ENCODE assay signal across 10 mouse cellular contexts in the genomic region with DNA sequence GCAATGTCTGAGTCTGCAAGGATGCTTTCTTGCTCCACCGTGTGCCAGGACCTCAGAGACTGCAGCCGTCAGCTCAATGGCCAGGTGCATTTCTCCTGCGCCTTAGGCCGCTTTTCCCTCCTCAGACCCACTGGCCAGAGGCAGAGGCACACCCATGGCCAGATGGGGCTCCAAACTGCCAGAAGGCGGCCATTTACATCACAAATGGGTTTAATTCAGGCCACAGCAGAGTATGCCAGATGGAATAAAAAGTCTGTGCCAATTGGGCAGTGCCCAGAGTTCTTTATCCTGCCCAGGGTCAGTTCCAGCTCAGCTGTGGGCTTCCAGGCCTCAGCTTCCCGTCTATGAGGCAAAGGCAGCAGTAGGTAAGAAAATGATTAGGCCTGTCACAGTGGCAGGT. TPM values are rescaled to one million over a fixed set of nuclear protein-coding genes. Genes with fewer than 3 reads are reported as not detected.
DNase-seq lines count a peak whose midpoint lies in the region; ATAC-seq and TF ChIP-seq lines count a peak whose summit lies in the region.
"Had no signal": no experiment of that assay in that cellular context is flagged by ENCODE, and none has a peak within 500 bp of the region (broad histone marks: within the 10 kb centered on the region; RNA-seq: fewer than 3 reads in every experiment).

No protein-coding gene starts in this region.

- peak overlapping the region; percentile 64 for H3K27ac ChIP-seq in forebrain, embryonic 14.5 days (ENCODE audit: low read depth, low read length)
- no peak overlapping the region for H3K27ac ChIP-seq in forebrain, embryonic 10.5 days
- H3K27ac ChIP-seq in forebrain, postnatal 0 days (ENCODE audit: low read depth, low read length): no peak overlapping the region

- H3K4me2 ChIP-seq in forebrain, embryonic 14.5 days (ENCODE audit: low read length): no peak overlapping the region
- H3K4me2 ChIP-seq in forebrain, postnatal 0 days (ENCODE audit: low read depth): no peak overlapping the region

- ATAC-seq in forebrain, embryonic 14.5 days: peak; percentile 64
- ATAC-seq in forebrain, postnatal 0 days: peak; percentile 76

- WGBS in forebrain, embryonic 14.5 days: 64% methylated on average over 6 of the region's 6 CpGs
- 88% methylated on average over 6 of the region's 6 CpGs for WGBS in forebrain, embryonic 10.5 days
- WGBS in forebrain, postnatal 0 days: 41% methylated on average over 6 of the region's 6 CpGs

- TF ChIP-seq CTCF in forebrain, postnatal 0 days (IDR thresholded peaks at IDR 0.05; ENCODE audit: low read depth): no peak

- no peaks in the 10 kb centered on the region for H3K27me3 ChIP-seq in forebrain, embryonic 14.5 days (replicated peaks; ENCODE audit: control insufficient read depth, insufficient read depth, low read length)
- H3K27me3 ChIP-seq in forebrain, embryonic 10.5 days (ENCODE audit: poor library complexity, severe bottlenecking): no peaks in the 10 kb centered on the region
- no peaks in the 10 kb centered on the region for H3K27me3 ChIP-seq in forebrain, postnatal 0 days (ENCODE audit: insufficient read depth, low read length)

- intact Hi-C loops in left cerebral cortex, postnatal 14 days (cut with DNase I): no loop called here

- no peaks in the 10 kb centered on the region for H3K9me3 ChIP-seq in forebrain, embryonic 14.5 days (replicated peaks; ENCODE audit: control insufficient read depth, low read length)
- no peaks in the 10 kb centered on the region for H3K9me3 ChIP-seq in forebrain, embryonic 10.5 days
- H3K9me3 ChIP-seq in forebrain, postnatal 0 days (ENCODE audit: low read length): no peaks in the 10 kb centered on the region

- H3K4me1 ChIP-seq in forebrain, embryonic 14.5 days (ENCODE audit: control insufficient read depth, insufficient read depth, low read length): no peaks in the 10 kb centered on the region
- no peaks in the 10 kb centered on the region for H3K4me1 ChIP-seq in forebrain, embryonic 10.5 days
- H3K4me1 ChIP-seq in forebrain, postnatal 0 days (ENCODE audit: insufficient read depth): no peaks in the 10 kb centered on the region

- H3K9ac ChIP-seq in forebrain, embryonic 14.5 days (ENCODE audit: low read length): no peak overlapping the region
- no peak overlapping the region for H3K9ac ChIP-seq in forebrain, postnatal 0 days

- H3K36me3 ChIP-seq in forebrain, embryonic 14.5 days (ENCODE audit: control insufficient read depth, insufficient read depth, low read length): peaks cover 91% of the 10 kb centered on the region
- peaks cover 99% of the 10 kb centered on the region for H3K36me3 ChIP-seq in forebrain, embryonic 10.5 days (replicated peaks)
- H3K36me3 ChIP-seq in forebrain, postnatal 0 days (ENCODE audit: insufficient read depth): peaks cover 90% of the 10 kb centered on the region

- peak; percentile 66 for DNase-seq in forebrain, embryonic 14.5 days (ENCODE audit: low spot score)
- DNase-seq in forebrain, embryonic 10.5 days (ENCODE audit: extremely low spot score, low spot score): no peak
- DNase-seq in retina, adult 2 months (ENCODE audit: low read depth, low spot score): peak; percentile 25
- DNase-seq in retina, embryonic 14.5 days (ENCODE audit: low spot score): no peak
- DNase-seq in forebrain, postnatal 0 days: peak; percentile 61
- peak; percentile 58 to 72 for DNase-seq in left cerebral cortex, postnatal 14 days (ENCODE audit: low spot score in 2 of 2)
- no peak for DNase-seq in spleen, postnatal 4 days (ENCODE audit: low spot score in 2 of 2)
- DNase-seq in urinary bladder, postnatal 36 days (ENCODE audit: low spot score in 2 of 2): no peak
- DNase-seq: kidney, adult 18-20 months had no signal

- H3K4me3 ChIP-seq in forebrain, embryonic 14.5 days (ENCODE audit: low read depth, low read length): no peak overlapping the region
- H3K4me3 ChIP-seq in forebrain, embryonic 10.5 days: no peak overlapping the region
- no peak overlapping the region for H3K4me3 ChIP-seq in forebrain, postnatal 0 days (ENCODE audit: low read depth, low read length)

RNA-seq across cellular contexts. Expression of gene Myh7b, which starts 29.6 kb away (rescaled TPM):
- polyA plus RNA-seq in forebrain, embryonic 14.5 days (2014; fragmentation: Nextera tagmentation; extraction: Ambion mirVana): 0.08 and 0.35 TPM in 2 replicates
- polyA plus RNA-seq in forebrain, embryonic 10.5 days (2016; fragmentation: Nextera tagmentation; extraction: Ambion mirVana): 0.67 and 0.73 TPM in 2 replicates
- 0.29 and 1.0 TPM in 2 replicates for total RNA-seq in forebrain, postnatal 0 days (2014; rRNA removed)
- polyA plus RNA-seq in forebrain, postnatal 0 days (2015; fragmentation: Nextera tagmentation; extraction: Ambion mirVana): 1.3 and 2.0 TPM in 2 replicates
- 1 to 10 TPM; 4.5 to 5.6 TPM for total RNA-seq in left cerebral cortex, postnatal 14 days (2021)
- total RNA-seq: neutrophil, adult 5-6 weeks had no signal

RNA-seq across cellular contexts. Expression of gene Gss, which starts 48.0 kb away (rescaled TPM):
- 14.6 and 17.0 TPM in 2 replicates for polyA plus RNA-seq in forebrain, embryonic 14.5 days (2014; fragmentation: Nextera tagmentation; extraction: Ambion mirVana)
- polyA plus RNA-seq in forebrain, embryonic 10.5 days (2016; fragmentation: Nextera tagmentation; extraction: Ambion mirVana): 22.6 and 24.2 TPM in 2 replicates
- total RNA-seq in forebrain, postnatal 0 days (2014; rRNA removed): 10.0 and 11.9 TPM in 2 replicates
- polyA plus RNA-seq in forebrain, postnatal 0 days (2015; fragmentation: Nextera tagmentation; extraction: Ambion mirVana): 10.1 and 11.9 TPM in 2 replicates
- total RNA-seq in left cerebral cortex, postnatal 14 days (2021): 10 to 100 TPM; 15.8 to 18.3 TPM

RNA-seq across cellular contexts. Expression of gene Trpc4ap, which starts 51.5 kb away (rescaled TPM):
- 153 and 181 TPM in 2 replicates for polyA plus RNA-seq in forebrain, embryonic 14.5 days (2014; fragmentation: Nextera tagmentation; extraction: Ambion mirVana)
- 116 and 126 TPM in 2 replicates for polyA plus RNA-seq in forebrain, embryonic 10.5 days (2016; fragmentation: Nextera tagmentation; extraction: Ambion mirVana)
- total RNA-seq in forebrain, postnatal 0 days (2014; rRNA removed): 110 and 131 TPM in 2 replicates
- 118 and 128 TPM in 2 replicates for polyA plus RNA-seq in forebrain, postnatal 0 days (2015; fragmentation: Nextera tagmentation; extraction: Ambion mirVana)
- total RNA-seq in left cerebral cortex, postnatal 14 days (2021): 100 to 1,000 TPM; 140 TPM

Comparison
In these comparisons a context has a peak if more than half of its experiments do, and no peak if none do; other contexts are left out.
1. DNase-seq: peak in forebrain, embryonic 14.5 days (single experiment), retina, adult 2 months (single experiment), forebrain, postnatal 0 days (single experiment) and left cerebral cortex, postnatal 14 days (2 of 2); none in forebrain, embryonic 10.5 days (single experiment), retina, embryonic 14.5 days (single experiment), spleen, postnatal 4 days (0 of 2) and urinary bladder, postnatal 36 days (0 of 2).